Mouse (Mus musculus): Measurements from ENCODE around the gene Ankef1.

DNA sequence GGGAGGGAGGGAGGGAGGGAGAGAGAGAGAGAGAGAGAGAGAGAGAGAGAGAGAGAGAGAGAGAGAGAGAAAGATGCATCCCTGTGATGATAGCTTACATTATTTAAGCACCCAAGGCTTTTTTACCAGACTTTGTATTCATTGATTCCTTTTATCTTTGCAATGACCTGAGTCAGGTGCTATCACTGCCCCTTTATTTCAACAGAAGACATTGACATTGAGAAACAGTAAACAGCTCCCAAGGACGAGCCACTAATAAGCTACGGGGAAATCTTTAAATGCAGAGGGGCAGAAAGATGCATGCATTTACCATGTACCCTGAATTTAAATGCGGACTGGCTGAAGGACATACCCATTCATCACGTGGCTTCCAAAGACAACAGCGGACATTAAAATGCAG, 14.7 kb upstream of the Ankef1 start:
- no peak for TF ChIP-seq POLR2A (IDR thresholded peaks at IDR 0.05; ENCODE audit: insufficient read depth, low read length)
- no peak for TF ChIP-seq CTCF (IDR thresholded peaks at IDR 0.05; ENCODE audit: low read depth, low read length)

All from ES-Bruce4 (cell line).